Mouse (Mus musculus) liver, adult 2 months (tissue): ENCODE results near the gene Mylk.

ENCODE experiments used
- CTCF ChIP-seq: fragments of 200-500 bp; IDR thresholded peaks from 2 replicates; pipeline ENCODE4 v1.5.1; 2011; ENCODE audit warnings: low read depth, low read length, control low read depth
- POLR2A ChIP-seq: fragments of 200-500 bp; IDR thresholded peaks from 2 replicates; pipeline ENCODE4 v1.6.1; 2011; ENCODE audit warnings: low read length, control low read depth; ENCODE audit not compliant: insufficient read depth; ENCODE audit errors: extremely low read depth

DNA sequence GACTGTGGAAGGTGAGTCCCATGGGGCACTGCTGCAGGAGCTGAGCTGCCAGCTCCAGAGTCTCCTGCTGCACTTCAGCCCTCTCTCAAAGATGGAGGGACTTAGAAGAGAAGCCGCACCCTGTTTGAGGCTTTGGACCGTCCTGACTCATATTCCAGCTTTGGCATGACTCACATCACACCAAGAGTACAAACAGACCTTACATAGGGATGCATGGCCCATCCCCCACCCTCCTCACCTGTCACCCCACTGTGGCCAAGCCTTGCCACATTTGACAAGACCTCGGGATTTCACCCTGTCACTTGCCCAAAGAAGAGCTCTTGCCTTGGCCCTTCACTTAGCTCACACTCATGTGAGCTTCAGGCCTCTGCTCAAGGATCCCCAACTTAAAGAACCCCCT is 115.8 kb downstream of the Mylk start:
- TF ChIP-seq POLR2A: no peak
- no peak for TF ChIP-seq CTCF
